18 mouse cellular contexts compared by ENCODE assay signal in the genomic region with DNA sequence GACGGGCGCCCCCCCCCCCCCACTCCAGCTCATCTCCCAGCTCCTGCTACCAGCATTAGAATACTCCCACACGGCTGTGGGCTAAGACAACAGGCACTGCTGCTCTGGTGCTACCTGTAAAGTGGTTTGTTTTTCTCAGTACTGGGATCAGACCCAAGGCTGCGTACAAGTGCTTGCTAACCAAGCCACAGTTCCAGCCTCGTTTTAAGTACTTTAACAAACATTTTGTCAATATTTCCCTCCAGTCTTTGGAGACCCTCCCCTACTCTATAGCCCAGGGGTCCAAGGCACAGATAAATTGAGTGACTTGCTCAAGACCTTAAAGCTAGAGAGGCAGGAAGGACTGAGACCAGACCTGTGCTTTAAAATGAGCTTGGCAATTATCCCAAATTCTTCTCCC. TPM values are rescaled to one million over a fixed set of nuclear protein-coding genes. Genes with fewer than 3 reads are reported as not detected.
DNase-seq lines count a peak whose midpoint lies in the region; ATAC-seq and TF ChIP-seq lines count a peak whose summit lies in the region.
"Had no signal": no experiment of that assay in that cellular context is flagged by ENCODE, and none has a peak within 500 bp of the region (broad histone marks: within the 10 kb centered on the region; RNA-seq: fewer than 3 reads in every experiment).

No protein-coding gene starts in this region.

- peak overlapping the region; percentile 47 to 68 (median 49) for H3K4me3 ChIP-seq in CH12.LX (replicated peaks in 1 of 3; ENCODE audit: low read depth in 2 of 3, low read length in 2 of 3, poor library complexity in 1 of 3)
- 0 out of 2 replicates have a peak overlapping the region, but pooled peaks have one; percentile 50 for H3K4me3 ChIP-seq in brown adipose tissue, adult 24 weeks (ENCODE audit: insufficient read depth, low read depth, low read length)
- no peak overlapping the region for H3K4me3 ChIP-seq in intestine, postnatal 0 days (ENCODE audit: low read depth, low read length)

- H3K79me2 ChIP-seq in CH12.LX (replicated peaks; ENCODE audit: control insufficient read depth, extremely low read depth, insufficient read depth, poor library complexity, severe bottlenecking), result peaks cover 26% of the 10 kb centered on the region

- DNase-seq in layer of hippocampus, adult 9-11 months, result peak; percentile 57
- no peak for DNase-seq in layer of hippocampus, adult 8-10 months (ENCODE audit: low spot score in 2 of 2)
- DNase-seq in CH12.LX (ENCODE audit: extremely low read depth), result no peak
- peak; percentile 45 for DNase-seq in lung, postnatal 25 days (ENCODE audit: low spot score)
- DNase-seq in gastrocnemius, postnatal 14 days, result no peak
- DNase-seq: adrenal gland, postnatal 14 days; cerebellum, adult 11-12 months; cerebellum, postnatal 25 days; gastrocnemius, adult 2 months; heart, postnatal 10 days; kidney, adult 9 months; liver; midbrain, embryonic 14.5 days; thymus, adult 18-20 months had no signal

- H3K36me3 ChIP-seq in CH12.LX (replicated peaks in 1 of 2; ENCODE audit: control insufficient read depth in 1 of 2, insufficient read depth in 1 of 2, low read length in 1 of 2), result peaks cover 5 to 16% of the 10 kb centered on the region in 2 experiments
- no peaks in the 10 kb centered on the region for H3K36me3 ChIP-seq in intestine, postnatal 0 days (ENCODE audit: control insufficient read depth, insufficient read depth)
- H3K36me3 ChIP-seq: embryonic facial prominence, embryonic 15.5 days; forebrain, embryonic 10.5 days had no signal

- WGBS in intestine, postnatal 0 days, result 72% methylated on average over 4 of the region's 5 CpGs

- peaks cover 4% of the 10 kb centered on the region for H3K9me3 ChIP-seq in CH12.LX (replicated peaks; ENCODE audit: low read length)
- H3K9me3 ChIP-seq in intestine, postnatal 0 days (ENCODE audit: control insufficient read depth), result no peaks in the 10 kb centered on the region
- H3K9me3 ChIP-seq: embryonic facial prominence, embryonic 15.5 days; forebrain, embryonic 10.5 days had no signal

- no peak for TF ChIP-seq EP300 in CH12.LX (IDR thresholded peaks at IDR 0.05; ENCODE audit: low read length)

- no peaks in the 10 kb centered on the region for H3K27me3 ChIP-seq in CH12.LX (replicated peaks)
- H3K27me3 ChIP-seq in intestine, postnatal 0 days (replicated peaks; ENCODE audit: control insufficient read depth, insufficient read depth, low read length), result no peaks in the 10 kb centered on the region
- H3K27me3 ChIP-seq: embryonic facial prominence, embryonic 15.5 days had no signal

- H3K4me1 ChIP-seq in CH12.LX (ENCODE audit: control insufficient read depth in 1 of 2, insufficient read depth in 2 of 2), result peaks cover 17 to 80% of the 10 kb centered on the region in 2 experiments
- H3K4me1 ChIP-seq in brown adipose tissue, adult 24 weeks (ENCODE audit: control insufficient read depth, insufficient read depth, insufficient read length, low read length), result peaks cover 11% of the 10 kb centered on the region; the same call in 1 of the 2 replicates
- peaks cover 3% of the 10 kb centered on the region; the same call in 1 of the 2 replicates for H3K4me1 ChIP-seq in intestine, postnatal 0 days (replicated peaks; ENCODE audit: control insufficient read depth, insufficient read depth, low read length)

- no peak for TF ChIP-seq RAD21 in CH12.LX (IDR thresholded peaks at IDR 0.05; ENCODE audit: low read depth, low read length)

- TF ChIP-seq POLR2A in CH12.LX (IDR thresholded peaks at IDR 0.05; ENCODE audit: low read depth, low read length), result no peak

- dilution Hi-C loops in CH12.LX (cut with MboI; ENCODE audit: extremely low pct_ligation_motif_present, extremely low pct_unique_long_range_greater_than_20kb, low sequenced_read_pairs), result no loop called here

- H3K4me2 ChIP-seq in CH12.LX (ENCODE audit: insufficient read depth, low read depth, poor library complexity, severe bottlenecking), result peak overlapping the region; percentile 74
- no peak overlapping the region for H3K4me2 ChIP-seq in intestine, postnatal 0 days (replicated peaks; ENCODE audit: low read depth)

- in situ Hi-C loops in CH12.LX (cut with MboI; ENCODE audit: low pct_ligation_motif_present, low pct_unique_long_range_greater_than_20kb, low sequenced_read_pairs), result loop anchor here (10.0 kb wide), 3 partner anchors 46 to 166 kb away; a partner anchor contains a TSS

- TF ChIP-seq CTCF in CH12.LX (conservative IDR thresholded peaks at IDR 0.05 in 1 of 2, IDR thresholded peaks at IDR 0.05 in 1 of 2; ENCODE audit: low read depth in 2 of 2, low read length in 2 of 2), result no peak
- TF ChIP-seq CTCF in intestine, postnatal 0 days (IDR thresholded peaks at IDR 0.05; ENCODE audit: low read depth), result no peak

- peak overlapping the region; percentile 70; the same call in 1 of the 2 replicates for H3K9ac ChIP-seq in CH12.LX (ENCODE audit: insufficient read depth, low read depth)
- H3K9ac ChIP-seq in intestine, postnatal 0 days (ENCODE audit: low read depth, low read length), result no peak overlapping the region
- H3K9ac ChIP-seq: embryonic facial prominence, embryonic 15.5 days had no signal

- H3K27ac ChIP-seq in CH12.LX (ENCODE audit: insufficient read depth, low read depth), result peak overlapping the region; percentile 97; the same call in 1 of the 2 replicates
- H3K27ac ChIP-seq in brown adipose tissue, adult 24 weeks (replicated peaks; ENCODE audit: low read depth, low read length), result no peak overlapping the region
- no peak overlapping the region for H3K27ac ChIP-seq in intestine, postnatal 0 days (ENCODE audit: low read depth, low read length)

- intact Hi-C loops in gastrocnemius, postnatal 14 days (cut with DNase I; ENCODE audit: low total_unique reads), result no loop called here

- ATAC-seq in intestine, postnatal 0 days, result no peak

TF ChIP-seq in CH12.LX, 34 proteins besides CTCF, POLR2A, EP300 and RAD21:
- no peak for TF ChIP-seq ELF1 (IDR thresholded peaks at IDR 0.05; ENCODE audit: low read depth, low read length)
TF ChIP-seq in CH12.LX: peak in this region for 0.

RNA-seq across cellular contexts. Expression of a gene that starts 1.1 kb away (rescaled TPM):
- total RNA-seq in layer of hippocampus, adult 8-10 months (2022), result 1 to 10 TPM; 3.5 to 6.1 (median 4.5) TPM
- 99.2 and 151 TPM in 2 replicates for total RNA-seq in CH12.LX (2012; rRNA removed)
- 58.8 and 66.9 TPM in 2 replicates for total RNA-seq in CH12.LX (2014; rRNA removed)
- polyA plus RNA-seq in CH12.LX (2012; ENCODE audit: insufficient read length, low read depth), result 46.4 and 47.9 TPM in 2 replicates
- not detected in 2 replicates for polyA plus RNA-seq in brown adipose tissue, adult 24 weeks (2012; ENCODE audit: insufficient read depth, insufficient read length, missing spikeins)
- polyA plus RNA-seq in intestine, postnatal 0 days (2015; fragmentation: Nextera tagmentation; extraction: Ambion mirVana), result 1.1 and 1.6 TPM in 2 replicates
- 1 to 10 TPM; 1.0 to 1.7 TPM for total RNA-seq in gastrocnemius, postnatal 14 days (2021)

RNA-seq across cellular contexts. Expression of a gene that starts 46.6 kb away (rescaled TPM):
- total RNA-seq in layer of hippocampus, adult 8-10 months (2022), result 1 to 10 TPM; 1.1 to 2.1 (median 1.7) TPM
- total RNA-seq in CH12.LX (2012; rRNA removed), result 16.8 and 17.0 TPM in 2 replicates
- total RNA-seq in CH12.LX (2014; rRNA removed), result 20.5 and 25.0 TPM in 2 replicates
- 25.4 and 27.9 TPM in 2 replicates for polyA plus RNA-seq in CH12.LX (2012; ENCODE audit: insufficient read length, low read depth)
- 2.3 and 2.4 TPM in 2 replicates for polyA plus RNA-seq in brown adipose tissue, adult 24 weeks (2012; ENCODE audit: insufficient read depth, insufficient read length, missing spikeins)
- polyA plus RNA-seq in intestine, postnatal 0 days (2015; fragmentation: Nextera tagmentation; extraction: Ambion mirVana), result 2.7 and 2.9 TPM in 2 replicates
- total RNA-seq in gastrocnemius, postnatal 14 days (2021), result 1 to 10 TPM; 1.7 to 2.1 TPM

Comparison
In these comparisons a context has a peak if more than half of its experiments do, and no peak if none do; other contexts are left out.
1. DNase-seq: peak in layer of hippocampus, adult 9-11 months (single experiment) and lung, postnatal 25 days (single experiment); none in layer of hippocampus, adult 8-10 months (0 of 2), CH12.LX (single experiment) and gastrocnemius, postnatal 14 days (single experiment).
2. RNA of a gene that starts 1.1 kb away (total RNA-seq): 58.8 to 151 TPM in CH12.LX; 3.5 to 6.1 TPM in layer of hippocampus, adult 8-10 months and 1.0 to 1.7 TPM in gastrocnemius, postnatal 14 days; every median in the first group is over 4 times any median in the second.
3. RNA of a gene that starts 46.6 kb away (total RNA-seq): 16.8 to 25.0 TPM in CH12.LX; 1.7 to 2.1 TPM in gastrocnemius, postnatal 14 days and 1.1 to 2.1 TPM in layer of hippocampus, adult 8-10 months; every median in the first group is over 4 times any median in the second.